Mouse (Mus musculus) lung, adult 2 months (tissue): ENCODE results near the gene Dhrs1.

Experiments
- CTCF ChIP-seq: fragments of 200-500 bp; IDR thresholded peaks from 2 replicates; pipeline ENCODE4 v1.5.1; 2011; ENCODE audit warnings: mild to moderate bottlenecking, low read length, control low read depth; ENCODE audit not compliant: insufficient read depth
- POLR2A ChIP-seq: fragments of 200-500 bp; IDR thresholded peaks from 2 replicates; pipeline ENCODE4 v1.6.1; 2011; ENCODE audit warnings: low read depth, mild to moderate bottlenecking, control low read depth, low read length, borderline replicate concordance; ENCODE audit errors: extremely low read depth

GRCm38 (mm10) chr14:55713729-55714122 lies 31.8 kb downstream of the Dhrs1 start, which contains the start of gene Tgm1:
- TF ChIP-seq POLR2A = no peak
- TF ChIP-seq CTCF = no peak
